In genomic region chr1:167896234-167896633, GRCm38 (mm10) we compare ENCODE assay signal across 8 mouse cellular contexts.
DNase-seq lines count a peak whose midpoint lies in the region; ATAC-seq and TF ChIP-seq lines count a peak whose summit lies in the region.

No protein-coding gene starts in this region.

- peak; percentile 61 for ATAC-seq in hindbrain, postnatal 0 days
- peak; percentile 41; the same call in 1 of the 2 replicates for ATAC-seq in midbrain, postnatal 0 days (ENCODE audit: low FRiP score)
- no peak for ATAC-seq in inflammation-experienced regulatory T-cells, adult 6 months

- H3K36me3 ChIP-seq in hindbrain, postnatal 0 days (ENCODE audit: insufficient read depth, low read length) = no peaks in the 10 kb centered on the region
- H3K36me3 ChIP-seq in midbrain, postnatal 0 days (ENCODE audit: insufficient read depth, low read length) = no peaks in the 10 kb centered on the region

- no peak overlapping the region for H3K4me2 ChIP-seq in hindbrain, postnatal 0 days (ENCODE audit: low read depth, low read length)
- H3K4me2 ChIP-seq in midbrain, postnatal 0 days (ENCODE audit: low read depth, low read length, poor library complexity, severe bottlenecking) = no peak overlapping the region

- H3K27me3 ChIP-seq in hindbrain, postnatal 0 days (ENCODE audit: insufficient read depth, low read length) = no peaks in the 10 kb centered on the region
- H3K27me3 ChIP-seq in midbrain, postnatal 0 days (ENCODE audit: insufficient read depth, low read length) = no peaks in the 10 kb centered on the region

- no peaks in the 10 kb centered on the region for H3K4me1 ChIP-seq in hindbrain, postnatal 0 days (ENCODE audit: insufficient read depth, low read length)
- no peaks in the 10 kb centered on the region for H3K4me1 ChIP-seq in midbrain, postnatal 0 days (ENCODE audit: insufficient read depth, low read length)

- H3K9me3 ChIP-seq in hindbrain, postnatal 0 days (ENCODE audit: low read length) = no peaks in the 10 kb centered on the region
- H3K9me3 ChIP-seq in midbrain, postnatal 0 days (ENCODE audit: low read length) = no peaks in the 10 kb centered on the region

- peak; percentile 33 for DNase-seq in urinary bladder, postnatal 14 days (ENCODE audit: low spot score)
- no peak for DNase-seq in urinary bladder, postnatal 25 days (ENCODE audit: low spot score)
- DNase-seq in embryo, embryonic 10 days (ENCODE audit: low spot score) = peak; percentile 62
- DNase-seq in hindbrain, postnatal 0 days (ENCODE audit: low spot score) = peak; percentile 83
- DNase-seq in left cerebral cortex, postnatal 25 days (ENCODE audit: low spot score in 2 of 2) = peak; percentile 57 to 70
- peak; percentile 79 for DNase-seq in midbrain, postnatal 0 days (ENCODE audit: low spot score)
- no peak for DNase-seq in spleen, adult 12 weeks (ENCODE audit: low spot score)

- intact Hi-C loops in left cerebral cortex, postnatal 25 days (cut with DNase I) = loop anchor here (5.0 kb wide), 2 partner anchors 194 to 229 kb away; no protein-coding TSS in a partner anchor

- peak; percentile 83 for TF ChIP-seq CTCF in hindbrain, postnatal 0 days (IDR thresholded peaks at IDR 0.05; ENCODE audit: low read depth)
- TF ChIP-seq CTCF in midbrain, postnatal 0 days (IDR thresholded peaks at IDR 0.05) = peak; percentile 87

- 36% methylated on average over 7 of the region's 7 CpGs for WGBS in hindbrain, postnatal 0 days
- 31% methylated on average over 7 of the region's 7 CpGs for WGBS in midbrain, postnatal 0 days

- H3K27ac ChIP-seq in hindbrain, postnatal 0 days = no peak overlapping the region
- H3K27ac ChIP-seq in midbrain, postnatal 0 days (ENCODE audit: low read depth, low read length) = no peak overlapping the region

- no peak overlapping the region for H3K9ac ChIP-seq in hindbrain, postnatal 0 days (replicated peaks; ENCODE audit: low read length)
- no peak overlapping the region for H3K9ac ChIP-seq in midbrain, postnatal 0 days (replicated peaks; ENCODE audit: low read length, poor library complexity, severe bottlenecking)

- no peak overlapping the region for H3K4me3 ChIP-seq in hindbrain, postnatal 0 days (ENCODE audit: low read length)
- H3K4me3 ChIP-seq in midbrain, postnatal 0 days (ENCODE audit: low read depth, low read length) = no peak overlapping the region

Comparison
In these comparisons a context has a peak if more than half of its experiments do, and no peak if none do; other contexts are left out.
1. DNase-seq: peak in urinary bladder, postnatal 14 days (single experiment), embryo, embryonic 10 days (single experiment), hindbrain, postnatal 0 days (single experiment), left cerebral cortex, postnatal 25 days (2 of 2) and midbrain, postnatal 0 days (single experiment); none in urinary bladder, postnatal 25 days (single experiment) and spleen, adult 12 weeks (single experiment).